Mouse (Mus musculus): ENCODE data around the gene Ctnnbip1.

DNA sequence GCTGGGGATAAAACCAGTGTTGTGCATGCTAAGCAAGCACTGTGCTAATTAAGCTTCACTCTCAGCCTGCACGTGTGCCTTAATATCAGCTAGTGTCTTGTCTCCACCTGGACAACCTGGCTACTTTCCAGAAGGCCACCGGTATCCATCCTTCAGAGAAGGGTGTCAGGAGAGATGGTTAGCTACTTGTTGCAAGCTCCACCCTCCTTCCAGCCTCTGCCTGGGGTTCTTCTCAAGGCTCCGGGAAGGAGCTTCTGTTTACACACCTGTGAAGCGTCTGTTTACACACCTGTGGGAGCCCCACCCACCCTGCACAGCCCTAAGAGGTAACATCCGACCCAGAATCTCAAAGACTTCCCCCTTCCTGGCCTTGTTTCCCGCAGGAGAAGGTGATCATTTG is 50.6 kb downstream of the Ctnnbip1 start:
- no peak for TF ChIP-seq POLR2A (IDR thresholded peaks at IDR 0.05; ENCODE audit: extremely low read depth, insufficient read depth, low read length)
- no peak for TF ChIP-seq CTCF (IDR thresholded peaks at IDR 0.05; ENCODE audit: extremely low read depth, insufficient read depth, low read length)

Measured in cortical plate, adult 2 months (tissue).